12 mouse cellular contexts compared by ENCODE assay signal in genomic region chr8:35237279-35237678, GRCm38 (mm10).
A peak's percentile ranks its signal among the peaks of the same experiment; 100 is the strongest.
DNase-seq lines count a peak whose midpoint lies in the region; ATAC-seq and TF ChIP-seq lines count a peak whose summit lies in the region.
"Had no signal": no experiment of that assay in that cellular context is flagged by ENCODE, and none has a peak within 500 bp of the region (broad histone marks: within the 10 kb centered on the region; RNA-seq: fewer than 3 reads in every experiment).

No protein-coding gene starts in this region.

- 28% methylated on average over 6 of the region's 6 CpGs for WGBS in lung, postnatal 0 days
- 21% methylated on average over 6 of the region's 6 CpGs for WGBS in heart, embryonic 15.5 days

- H3K27ac ChIP-seq in gastrocnemius, adult 2 months: peak overlapping the region; percentile 31; the same call in 1 of the 2 replicates
- no peak overlapping the region for H3K27ac ChIP-seq in lung, postnatal 0 days (ENCODE audit: low read length)
- peak overlapping the region; percentile 82 for H3K27ac ChIP-seq in heart, embryonic 15.5 days
- H3K27ac ChIP-seq: forebrain, embryonic 15.5 days; hindbrain, embryonic 10.5 days; liver, embryonic 14.5 days had no signal

- TF ChIP-seq EP300 in lung, postnatal 0 days (IDR thresholded peaks at IDR 0.05): no peak

- intact Hi-C loops in gastrocnemius, adult 2 months (cut with DNase I): no loop called here

- peak overlapping the region; percentile 56 for H3K4me3 ChIP-seq in gastrocnemius, adult 2 months
- no peak overlapping the region for H3K4me3 ChIP-seq in lung, postnatal 0 days (ENCODE audit: low read depth, low read length)
- peak overlapping the region; percentile 39 for H3K4me3 ChIP-seq in heart, embryonic 15.5 days
- H3K4me3 ChIP-seq: forebrain, embryonic 15.5 days; hindbrain, embryonic 10.5 days had no signal

- DNase-seq in gastrocnemius, adult 2 months: peak; percentile 60
- no peak for DNase-seq in gastrocnemius, postnatal 10 days
- peak; percentile 49 for DNase-seq in lung, postnatal 0 days (ENCODE audit: low spot score)
- no peak for DNase-seq in lung, postnatal 25 days (ENCODE audit: low spot score)
- DNase-seq in skeletal muscle tissue, adult 2 months (ENCODE audit: low read depth, low spot score): peak; percentile 25
- no peak for DNase-seq in Muller cell, postnatal 12 days (ENCODE audit: inconsistent ontology term)
- DNase-seq in urinary bladder, postnatal 36 days (ENCODE audit: low spot score in 2 of 2): no peak
- DNase-seq: kidney, postnatal 25 days had no signal

- H3K9ac ChIP-seq in lung, postnatal 0 days (replicated peaks; ENCODE audit: low read depth): no peak overlapping the region
- peak overlapping the region; percentile 17; the same call in 1 of the 2 replicates for H3K9ac ChIP-seq in heart, embryonic 15.5 days
- H3K9ac ChIP-seq: forebrain, embryonic 15.5 days; liver, embryonic 14.5 days had no signal

- no peak for TF ChIP-seq CTCF in gastrocnemius, adult 2 months (IDR thresholded peaks at IDR 0.05)
- TF ChIP-seq CTCF in lung, postnatal 0 days (IDR thresholded peaks at IDR 0.05): no peak

- no peaks in the 10 kb centered on the region for H3K9me3 ChIP-seq in lung, postnatal 0 days (ENCODE audit: low read length)
- no peaks in the 10 kb centered on the region for H3K9me3 ChIP-seq in heart, embryonic 15.5 days (replicated peaks)
- H3K9me3 ChIP-seq: forebrain, embryonic 15.5 days; hindbrain, embryonic 10.5 days had no signal

- ATAC-seq in lung, postnatal 0 days: no peak
- 0 out of 2 replicates have a peak, but pooled peaks have one; percentile 42 for ATAC-seq in heart, embryonic 15.5 days (replicated peaks; ENCODE audit: insufficient number of reproducible peaks, insufficient read depth, low FRiP score, low read depth)
- ATAC-seq: forebrain, embryonic 15.5 days had no signal

- H3K4me1 ChIP-seq in lung, postnatal 0 days (ENCODE audit: insufficient read depth, low read depth, low read length): no peaks in the 10 kb centered on the region
- peaks cover 30% of the 10 kb centered on the region for H3K4me1 ChIP-seq in heart, embryonic 15.5 days (replicated peaks)

- H3K27me3 ChIP-seq in lung, postnatal 0 days (replicated peaks; ENCODE audit: insufficient read depth, low read length): no peaks in the 10 kb centered on the region
- H3K27me3 ChIP-seq in heart, embryonic 15.5 days: no peaks in the 10 kb centered on the region
- H3K27me3 ChIP-seq: forebrain, embryonic 15.5 days had no signal

- H3K4me2 ChIP-seq in lung, postnatal 0 days (replicated peaks; ENCODE audit: low read depth, low read length): peak overlapping the region; percentile 27; the same call in 1 of the 2 replicates
- peak overlapping the region; percentile 54 for H3K4me2 ChIP-seq in heart, embryonic 15.5 days
- H3K4me2 ChIP-seq: forebrain, embryonic 15.5 days had no signal

- no peaks in the 10 kb centered on the region for H3K36me3 ChIP-seq in lung, postnatal 0 days (ENCODE audit: insufficient read depth, low read length)
- no peaks in the 10 kb centered on the region for H3K36me3 ChIP-seq in heart, embryonic 15.5 days
- H3K36me3 ChIP-seq: forebrain, embryonic 15.5 days; hindbrain, embryonic 10.5 days had no signal

Comparison
In these comparisons a context has a peak if more than half of its experiments do, and no peak if none do; other contexts are left out.
1. DNase-seq: peak in gastrocnemius, adult 2 months (single experiment), lung, postnatal 0 days (single experiment) and skeletal muscle tissue, adult 2 months (single experiment); none in gastrocnemius, postnatal 10 days (single experiment), lung, postnatal 25 days (single experiment), Muller cell, postnatal 12 days (single experiment) and urinary bladder, postnatal 36 days (0 of 2).